Mouse (Mus musculus): ENCODE data around the gene Zfp758.
"Not testable (repeated sequence)": the region's sequence is repeated elsewhere in the genome, so short reads cannot be mapped to it uniquely, and the experiment has no call there.

DNA sequence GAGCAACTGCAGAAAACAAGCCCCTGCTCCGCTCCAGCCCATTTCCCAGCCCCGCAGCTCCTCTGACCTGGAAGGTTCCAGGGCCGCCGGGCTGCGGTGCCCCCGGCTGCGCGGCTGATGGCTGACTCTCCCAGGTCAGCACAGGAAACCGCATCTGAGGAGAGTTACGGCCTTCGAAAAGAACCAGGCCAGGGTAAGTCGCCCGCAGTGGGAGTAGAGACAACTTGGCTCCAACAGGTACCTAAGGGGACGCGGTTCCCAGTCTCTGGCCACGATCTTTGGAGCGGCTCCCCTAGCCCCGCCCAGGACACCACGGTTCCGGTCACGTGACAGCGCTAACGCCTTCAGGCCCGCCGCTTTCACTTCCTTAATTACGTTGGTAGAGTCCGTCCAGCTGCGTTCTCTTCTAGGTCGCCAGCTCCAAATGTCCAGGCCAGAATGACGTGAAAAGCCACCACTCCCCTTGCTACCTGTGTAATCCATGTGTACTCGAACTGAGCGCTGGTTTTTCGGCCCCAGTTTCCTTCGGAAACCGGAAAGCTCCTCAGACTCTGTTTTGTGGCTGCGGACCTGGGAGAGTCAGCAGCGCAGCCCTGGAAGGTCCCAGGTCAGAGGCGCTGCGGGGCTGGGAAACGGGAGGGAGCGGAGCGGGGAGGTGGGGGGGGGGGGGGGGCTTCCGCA, at the start of gene Zfp758, which contains the start of gene Zfp944:
- TF ChIP-seq GATA1 (IDR thresholded peaks at IDR 0.05; ENCODE audit: low read depth, low read length); TAL1 (IDR thresholded peaks at IDR 0.05; ENCODE audit: low read length); UBTF (IDR thresholded peaks at IDR 0.05; ENCODE audit: borderline replicate concordance, insufficient read depth, low read depth, low read length); MAZ (IDR thresholded peaks at IDR 0.05; ENCODE audit: low read depth, low read length); MYB (IDR thresholded peaks at IDR 0.05; ENCODE audit: low read depth, low read length); CTCF (IDR thresholded peaks at IDR 0.05 in 2 of 3, conservative IDR thresholded peaks at IDR 0.05 in 1 of 3; ENCODE audit: control insufficient read depth in 1 of 3, insufficient read depth in 1 of 3, low read depth in 2 of 3, low read length in 3 of 3, poor library complexity in 1 of 3, severe bottlenecking in 1 of 3); EP300 (IDR thresholded peaks at IDR 0.05; ENCODE audit: low read depth in 1 of 2, low read length in 2 of 2): not testable (repeated sequence)
- peak; percentile 67 for TF ChIP-seq SIN3A (IDR thresholded peaks at IDR 0.05; ENCODE audit: low read length)
- TF ChIP-seq USF1 (IDR thresholded peaks at IDR 0.05; ENCODE audit: low read depth, low read length), result peak; percentile 73; the same call in 1 of the 2 replicates

Measured in MEL (cell line).